8 mouse cellular contexts compared by ENCODE assay signal in genomic region chr6:97487535-97488081, GRCm38 (mm10).
DNase-seq lines count a peak whose midpoint lies in the region; ATAC-seq and TF ChIP-seq lines count a peak whose summit lies in the region.

No protein-coding gene starts in this region.

- H3K9ac ChIP-seq in hindbrain, embryonic 12.5 days: peak overlapping the region; percentile 62
- H3K9ac ChIP-seq in lung, postnatal 0 days (replicated peaks; ENCODE audit: low read depth): peak overlapping the region; percentile 29; the same call in 1 of the 2 replicates

- peak overlapping the region; percentile 69 for H3K4me3 ChIP-seq in cerebellum, adult 2 months (replicated peaks; ENCODE audit: insufficient read depth, low read depth, low read length)
- peak overlapping the region; percentile 38 for H3K4me3 ChIP-seq in hindbrain, embryonic 12.5 days
- H3K4me3 ChIP-seq in lung, postnatal 0 days (ENCODE audit: low read depth, low read length): peak overlapping the region; percentile 45

- under 1% methylated on average over 40 of the region's 40 CpGs for WGBS in cerebellum, adult 2 months
- WGBS in hindbrain, embryonic 12.5 days: 3% methylated on average over 40 of the region's 40 CpGs
- WGBS in lung, postnatal 0 days: 2% methylated on average over 33 of the region's 40 CpGs

- peak; percentile 18 for DNase-seq in T-cell, adult 2 months (ENCODE audit: low spot score)
- peak; percentile 77 to 79 for DNase-seq in cerebellum, adult 2 months
- peak; percentile 22 to 26 for DNase-seq in frontal cortex, postnatal 14 days (ENCODE audit: low spot score in 2 of 2)
- peak; percentile 70 to 77 for DNase-seq in layer of hippocampus, postnatal 10 days (ENCODE audit: low spot score in 2 of 2)
- DNase-seq in lung, postnatal 0 days (ENCODE audit: low spot score): peak; percentile 57
- DNase-seq in retina, adult 2 months (ENCODE audit: low read depth, low spot score): peak; percentile 84

- TF ChIP-seq CTCF in cerebellum, adult 2 months (IDR thresholded peaks at IDR 0.05; ENCODE audit: borderline replicate concordance, insufficient read depth, low read depth, low read length): no peak
- TF ChIP-seq CTCF in lung, postnatal 0 days (IDR thresholded peaks at IDR 0.05): no peak

- peaks cover 5% of the 10 kb centered on the region for H3K4me1 ChIP-seq in cerebellum, adult 2 months (ENCODE audit: control insufficient read depth, insufficient read depth, low read length)
- peaks cover 25% of the 10 kb centered on the region for H3K4me1 ChIP-seq in hindbrain, embryonic 12.5 days
- peaks cover 10% of the 10 kb centered on the region; the same call in 1 of the 2 replicates for H3K4me1 ChIP-seq in lung, postnatal 0 days (ENCODE audit: insufficient read depth, low read depth, low read length)

- H3K27ac ChIP-seq in cerebellum, adult 2 months (ENCODE audit: insufficient read depth, low read length): no peak overlapping the region; the same call in 1 of the 2 replicates
- no peak overlapping the region for H3K27ac ChIP-seq in hindbrain, embryonic 12.5 days
- H3K27ac ChIP-seq in lung, postnatal 0 days (ENCODE audit: low read length): no peak overlapping the region

- no peak for TF ChIP-seq POLR2A in cerebellum, adult 2 months (IDR thresholded peaks at IDR 0.05; ENCODE audit: borderline replicate concordance, insufficient read depth, low read length)

- peak; percentile 66 for ATAC-seq in hindbrain, embryonic 12.5 days (ENCODE audit: low FRiP score)
- ATAC-seq in lung, postnatal 0 days: peak; percentile 90
- no peak for ATAC-seq in activated CD4-positive, CD25-positive, alpha-beta regulatory T cell, adult 4 months

- no peaks in the 10 kb centered on the region for H3K9me3 ChIP-seq in hindbrain, embryonic 12.5 days (replicated peaks)
- H3K9me3 ChIP-seq in lung, postnatal 0 days (ENCODE audit: low read length): no peaks in the 10 kb centered on the region

- H3K27me3 ChIP-seq in cerebellum, adult 2 months (ENCODE audit: control insufficient read depth, insufficient read depth, low read length): no peaks in the 10 kb centered on the region
- H3K27me3 ChIP-seq in hindbrain, embryonic 12.5 days: peaks cover 17% of the 10 kb centered on the region; the same call in 1 of the 2 replicates
- H3K27me3 ChIP-seq in lung, postnatal 0 days (replicated peaks; ENCODE audit: insufficient read depth, low read length): no peaks in the 10 kb centered on the region

- 0 out of 2 replicates have a peak, but pooled peaks cover 4% of the 10 kb centered on the region for H3K36me3 ChIP-seq in hindbrain, embryonic 12.5 days
- H3K36me3 ChIP-seq in lung, postnatal 0 days (ENCODE audit: insufficient read depth, low read length): no peaks in the 10 kb centered on the region

- TF ChIP-seq EP300 in lung, postnatal 0 days (IDR thresholded peaks at IDR 0.05): no peak

- peak overlapping the region; percentile 91 for H3K4me2 ChIP-seq in hindbrain, embryonic 12.5 days (replicated peaks)
- peak overlapping the region; percentile 88 for H3K4me2 ChIP-seq in lung, postnatal 0 days (replicated peaks; ENCODE audit: low read depth, low read length)

Comparison
In these comparisons a context has a peak if more than half of its experiments do, and no peak if none do; other contexts are left out.
1. DNase-seq: peak in every context shown above with its lines; median percentile 84 in retina, adult 2 months; 78 in cerebellum, adult 2 months; 74 in layer of hippocampus, postnatal 10 days; 57 in lung, postnatal 0 days; 24 in frontal cortex, postnatal 14 days; 18 in T-cell, adult 2 months.